Mouse (Mus musculus): ENCODE measurements at regions not wholly inside any gene's neighbourhood (a gene's known extent, or its start where the extent isn't known, plus 50 kb on each side); places are given as distances from the start of the nearest gene placed in this dataset.

DNA sequence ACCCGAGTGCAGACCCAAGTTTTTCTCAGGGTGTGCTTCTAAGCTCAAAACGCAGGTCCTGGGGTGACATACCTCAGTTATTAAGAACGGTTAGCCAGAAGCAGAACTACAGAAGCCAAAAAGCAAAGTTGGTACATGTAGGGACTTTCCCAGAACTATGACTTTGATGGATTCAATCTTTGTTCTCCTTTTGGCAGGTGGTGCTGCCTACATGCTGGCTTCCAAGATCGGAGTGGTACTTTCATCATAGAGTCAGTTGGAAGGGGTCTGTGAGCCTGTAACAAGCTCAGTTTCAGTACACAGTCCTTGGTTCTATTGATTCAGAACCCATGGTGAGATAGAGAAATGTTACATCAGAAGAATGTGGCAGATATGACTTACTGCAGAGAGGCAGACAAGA lies 86.6 kb upstream of the Ankrd50 start:
- TF ChIP-seq GATA1 (IDR thresholded peaks at IDR 0.05; ENCODE audit: low read length): no peak
- no peak for TF ChIP-seq TAL1 (IDR thresholded peaks at IDR 0.05; ENCODE audit: low read length)

Data from erythroblast, embryonic 14.5 days (primary cell).